Mouse (Mus musculus) brain, embryonic 14.5 days (tissue): ENCODE data around the gene Tbxas1.

Experiments
- CTCF ChIP-seq: fragments of 200-500 bp; IDR thresholded peaks from 2 replicates; pipeline ENCODE4 v1.5.1; 2012; ENCODE audit warnings: inconsistent platforms, mild to moderate bottlenecking, moderate library complexity, borderline replicate concordance; ENCODE audit not compliant: insufficient read depth, insufficient read length; ENCODE audit errors: extremely low read depth
- POLR2A ChIP-seq: fragments of 200-500 bp; IDR thresholded peaks from 2 replicates; pipeline ENCODE4 v1.6.1; 2012; ENCODE audit warnings: mild to moderate bottlenecking, inconsistent platforms, borderline replicate concordance; ENCODE audit not compliant: poor library complexity, insufficient read depth, insufficient read length, severe bottlenecking; ENCODE audit errors: extremely low read depth

DNA sequence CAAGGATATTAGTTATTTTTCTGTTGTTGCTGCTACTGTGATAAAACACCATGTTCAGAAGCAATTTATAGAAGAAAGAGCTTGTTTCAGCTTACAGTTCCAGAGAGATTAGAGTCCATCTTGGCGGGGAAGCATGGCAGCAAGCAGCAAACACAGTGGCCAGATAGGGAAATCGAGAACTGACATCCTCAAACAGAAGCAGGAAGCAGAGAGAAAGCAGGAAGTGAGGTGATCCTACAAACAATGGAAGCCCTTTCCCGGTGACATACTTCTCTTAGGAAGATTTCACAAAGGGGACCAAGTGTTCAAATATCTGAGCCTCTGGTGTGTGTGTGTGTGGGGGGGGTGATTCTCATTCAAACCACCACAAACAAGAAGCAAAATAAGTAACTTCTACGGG is 107.5 kb downstream of the Tbxas1 start:
- TF ChIP-seq CTCF, result no peak
- TF ChIP-seq POLR2A, result no peak
